Mouse (Mus musculus) neural tube, embryonic 10.5 days (tissue): ENCODE results near the gene Pdcd1lg2.

Source experiments
- DNase-seq: peaks from one replicate; pipeline ENCODE4 v3.0.0-alpha.2; 2017; ENCODE audit warnings: low spot score; ENCODE audit errors: extremely low spot score

Pdcd1lg2 gene

DNA sequence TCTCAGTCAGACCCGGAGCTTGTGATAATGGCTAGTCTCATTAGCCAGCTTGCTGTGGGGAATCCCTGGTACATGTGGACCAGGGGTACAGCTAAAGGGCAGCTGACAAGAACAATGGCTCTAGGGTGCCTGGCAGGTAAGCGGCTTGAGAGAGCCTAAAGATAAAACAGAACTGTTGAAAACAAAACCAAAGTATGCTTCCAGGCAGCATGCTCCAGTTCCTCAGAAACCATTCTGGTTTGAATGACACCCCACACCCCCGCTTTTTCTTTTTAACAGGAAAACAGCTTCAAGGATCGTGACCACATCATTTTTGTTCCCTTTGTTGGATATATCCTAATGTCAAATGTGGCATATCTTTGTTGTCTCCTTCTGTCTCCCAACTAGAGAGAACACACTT, at the start of gene Pdcd1lg2:
Pdcd1lg2 (plus strand) TSS at position 301 of the 400 bp plus-strand sequence.
- DNase-seq: no peak

GRCm38 (mm10) chr19:29361468-29362130, 49.1 kb upstream of the Pdcd1lg2 start:
- peak; percentile 79 for DNase-seq

DNA sequence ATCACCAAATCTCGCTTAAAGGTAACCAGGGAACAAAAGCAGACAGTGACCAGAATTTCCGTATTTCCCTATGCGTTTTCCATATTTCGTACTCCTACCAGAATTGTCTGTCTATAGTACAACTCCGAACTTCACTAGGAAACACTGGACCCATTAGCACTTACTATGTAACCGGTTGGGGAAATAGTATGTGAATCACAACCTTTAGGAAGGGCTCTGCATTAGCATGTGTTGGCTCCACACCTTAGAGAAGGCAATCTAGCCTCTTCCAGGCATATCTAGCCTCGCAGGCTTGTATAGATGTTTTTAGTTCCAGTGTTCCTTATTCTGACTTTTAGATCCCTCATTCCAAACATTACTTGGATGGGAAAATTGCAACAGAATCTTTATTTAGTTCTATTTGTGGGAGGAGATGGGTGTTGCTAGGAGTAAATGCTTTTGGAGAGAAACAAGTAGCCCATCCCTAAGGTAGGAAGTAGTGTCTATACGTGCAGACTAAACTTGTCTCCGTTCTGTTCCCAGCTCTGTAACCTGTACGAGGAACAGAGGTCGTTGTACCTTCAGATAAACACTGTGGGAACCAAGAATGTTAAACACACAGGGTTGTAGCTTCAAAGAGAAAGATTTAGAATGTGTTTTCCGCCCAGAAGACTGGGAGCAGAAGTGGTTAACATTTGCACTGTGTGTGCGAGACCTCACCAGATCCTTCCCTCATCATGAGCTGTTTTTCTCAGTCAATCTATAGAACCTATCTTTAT, 48.4 kb upstream of the Pdcd1lg2 start:
- DNase-seq: no peak

GRCm38 (mm10) chr19:29363557-29363956, 47.2 kb upstream of the Pdcd1lg2 start:
- no peak for DNase-seq

GRCm38 (mm10) chr19:29364076-29364475, 46.6 kb upstream of the Pdcd1lg2 start:
- DNase-seq: no peak

GRCm38 (mm10) chr19:29365105-29365504, 45.6 kb upstream of the Pdcd1lg2 start:
- DNase-seq: no peak

- DNase-seq: no peak
These were observed 44.3 kb upstream of the Pdcd1lg2 start for GRCm38 (mm10) chr19:29366226-29366968.

GRCm38 (mm10) chr19:29366969-29367622, 43.6 kb upstream of the Pdcd1lg2 start, which contains the start of the genes Plgrkt and Cd274:
Plgrkt (minus strand) TSS chr19:29367390.
Cd274 (plus strand) TSS chr19:29367455.
- DNase-seq: peak; percentile 43

- DNase-seq: no peak
These were observed 42.7 kb upstream of the Pdcd1lg2 start for GRCm38 (mm10) chr19:29368041-29368440.

DNA sequence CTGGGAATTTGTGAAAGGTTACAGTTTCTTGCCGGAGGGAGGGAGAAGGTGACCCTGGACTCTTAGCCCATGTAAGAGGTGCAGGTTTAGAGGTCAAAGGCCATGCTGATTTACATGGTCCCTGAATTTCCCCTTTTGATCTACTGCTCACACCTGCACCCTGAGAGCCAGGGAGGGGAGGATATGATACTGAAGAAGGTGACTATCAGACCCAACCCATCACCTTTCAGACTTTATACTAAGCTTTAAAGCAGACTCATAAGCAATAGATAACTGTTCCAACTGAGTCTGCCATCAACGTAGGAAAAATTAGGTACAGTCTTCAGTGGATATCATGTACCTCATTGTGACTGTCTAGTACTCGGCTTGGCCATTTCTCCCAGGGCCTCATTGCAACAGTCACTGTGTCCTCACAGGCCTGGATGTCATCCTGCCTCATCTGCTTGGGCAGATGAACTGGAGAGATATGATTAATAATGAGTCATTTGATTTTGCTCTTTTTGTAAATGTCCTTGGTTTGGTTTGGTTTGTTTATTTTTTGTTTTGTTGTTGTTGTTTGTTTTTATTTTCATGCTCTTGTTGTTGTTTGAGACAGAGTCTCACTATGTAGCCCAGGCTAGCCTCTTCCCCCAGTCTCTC, 41.9 kb upstream of the Pdcd1lg2 start:
- no peak for DNase-seq

GRCm38 (mm10) chr19:29370112-29370511, 40.6 kb upstream of the Pdcd1lg2 start:
- DNase-seq: no peak

DNA sequence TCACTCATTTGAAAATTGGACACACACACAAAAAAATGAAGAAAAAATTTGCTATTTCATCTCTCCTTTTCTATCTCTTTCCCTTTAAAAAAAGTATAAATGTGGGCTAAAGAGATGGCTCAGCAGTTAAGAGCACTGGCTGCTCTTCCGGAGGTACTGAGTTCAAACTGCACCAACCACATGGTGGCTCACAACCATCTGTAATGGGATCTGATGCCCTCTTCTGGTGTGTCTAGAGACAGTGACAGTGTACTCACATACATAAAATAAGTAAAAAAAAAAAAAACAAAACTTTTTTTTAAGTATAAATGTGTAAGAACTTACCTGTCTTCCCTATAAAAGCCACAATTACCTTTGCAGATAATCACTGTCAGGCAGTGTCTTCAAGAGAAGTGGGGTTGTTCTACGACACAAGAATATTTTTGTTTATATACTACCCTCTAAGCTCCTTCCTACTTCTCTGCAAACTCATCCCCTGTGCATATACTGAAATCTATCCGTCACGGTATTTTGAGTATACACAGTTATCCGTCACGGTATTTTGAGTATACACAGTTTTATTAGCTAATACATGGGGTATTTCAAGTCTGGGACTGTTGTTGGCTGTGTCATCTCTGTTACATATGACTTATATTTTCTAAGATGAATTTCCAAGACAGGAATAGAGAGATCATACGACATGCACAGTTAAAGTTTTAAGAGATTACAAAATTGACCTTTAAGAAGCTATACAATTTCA, 40.0 kb upstream of the Pdcd1lg2 start:
- DNase-seq: no peak

DNA sequence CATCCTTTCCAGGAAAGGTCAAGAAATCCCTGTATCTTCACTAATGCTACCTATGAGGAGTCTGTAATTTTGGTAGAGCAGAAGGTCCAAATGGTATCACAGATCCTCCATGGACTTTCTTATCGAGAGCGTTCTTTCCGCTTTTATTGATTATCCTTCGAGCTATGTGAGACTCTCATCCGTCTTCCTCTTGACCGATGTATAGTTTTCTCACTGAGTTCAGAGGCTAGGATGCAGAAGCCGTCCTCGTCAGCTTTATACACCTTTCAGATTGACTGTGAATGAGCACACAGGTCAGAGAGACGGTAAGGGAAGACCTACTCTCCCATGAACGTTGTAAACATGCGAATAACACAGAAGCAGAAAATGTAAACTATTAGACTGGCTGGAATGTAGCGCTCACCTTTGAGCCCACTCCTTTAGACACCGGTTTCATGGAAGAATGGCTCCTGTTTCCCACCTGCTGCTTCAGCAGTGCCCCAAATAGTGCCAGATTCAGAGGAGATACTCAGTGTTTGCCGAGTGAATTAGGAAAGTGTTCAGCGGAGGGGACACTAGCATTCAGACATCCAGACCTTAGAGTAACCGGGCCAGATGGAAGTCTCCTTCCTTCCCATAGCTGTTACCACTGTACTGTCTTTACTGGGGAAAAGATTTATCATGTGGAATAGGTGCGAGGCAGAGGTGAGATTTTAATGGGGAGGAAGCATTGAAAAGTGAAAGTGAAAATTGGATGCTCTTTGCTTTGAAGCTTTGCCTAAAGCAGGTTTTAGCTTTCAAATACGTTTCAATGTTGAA, 39.2 kb upstream of the Pdcd1lg2 start:
- DNase-seq: no peak

DNA sequence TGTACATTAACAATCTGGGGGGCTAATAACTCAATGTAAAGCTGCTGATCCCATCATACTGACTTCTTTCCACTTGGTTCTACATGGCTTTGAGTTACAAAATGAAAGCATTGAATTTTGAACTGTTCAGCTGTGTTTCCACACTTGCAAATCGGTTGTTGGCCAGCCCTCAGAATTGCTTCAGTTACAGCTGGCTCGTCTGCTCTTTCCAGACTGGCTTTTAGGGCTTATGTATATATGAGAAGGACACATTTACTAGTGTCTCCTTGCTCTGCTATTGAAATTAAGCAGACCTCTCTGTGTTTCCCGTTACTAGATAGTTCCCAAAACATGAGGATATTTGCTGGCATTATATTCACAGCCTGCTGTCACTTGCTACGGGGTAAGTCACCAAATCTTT, 38.6 kb upstream of the Pdcd1lg2 start:
- DNase-seq: no peak

GRCm38 (mm10) chr19:29372621-29373020, 38.1 kb upstream of the Pdcd1lg2 start:
- DNase-seq: no peak

DNA sequence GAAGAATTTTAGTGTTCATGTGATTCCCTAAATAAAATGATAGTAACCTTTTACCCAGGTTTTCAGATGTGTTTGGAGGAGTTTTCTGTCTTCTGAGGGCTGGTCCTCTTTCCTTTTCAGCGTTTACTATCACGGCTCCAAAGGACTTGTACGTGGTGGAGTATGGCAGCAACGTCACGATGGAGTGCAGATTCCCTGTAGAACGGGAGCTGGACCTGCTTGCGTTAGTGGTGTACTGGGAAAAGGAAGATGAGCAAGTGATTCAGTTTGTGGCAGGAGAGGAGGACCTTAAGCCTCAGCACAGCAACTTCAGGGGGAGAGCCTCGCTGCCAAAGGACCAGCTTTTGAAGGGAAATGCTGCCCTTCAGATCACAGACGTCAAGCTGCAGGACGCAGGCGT, 37.3 kb upstream of the Pdcd1lg2 start:
- no peak for DNase-seq

- no peak for DNase-seq
These were observed 35.8 kb upstream of the Pdcd1lg2 start for GRCm38 (mm10) chr19:29374947-29375346.

DNA sequence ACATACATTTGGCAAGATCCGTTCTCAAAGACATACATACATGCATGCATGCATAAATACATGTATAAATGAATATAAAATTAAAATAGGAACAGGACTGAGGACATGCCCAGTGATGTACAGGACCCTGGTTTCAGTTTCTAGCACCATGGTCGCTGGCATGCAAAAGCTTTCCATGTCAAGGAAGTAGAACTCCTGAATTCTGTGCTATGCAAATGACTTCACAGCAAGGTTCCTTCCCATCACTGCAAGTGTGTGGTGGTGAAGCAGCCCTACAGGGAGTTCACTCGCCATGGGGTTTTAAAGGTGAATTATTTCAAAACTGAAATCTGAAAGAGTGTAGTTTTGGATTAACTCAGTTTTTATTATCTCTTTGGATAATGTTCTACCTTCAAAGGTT, 34.3 kb upstream of the Pdcd1lg2 start:
- no peak for DNase-seq

DNA sequence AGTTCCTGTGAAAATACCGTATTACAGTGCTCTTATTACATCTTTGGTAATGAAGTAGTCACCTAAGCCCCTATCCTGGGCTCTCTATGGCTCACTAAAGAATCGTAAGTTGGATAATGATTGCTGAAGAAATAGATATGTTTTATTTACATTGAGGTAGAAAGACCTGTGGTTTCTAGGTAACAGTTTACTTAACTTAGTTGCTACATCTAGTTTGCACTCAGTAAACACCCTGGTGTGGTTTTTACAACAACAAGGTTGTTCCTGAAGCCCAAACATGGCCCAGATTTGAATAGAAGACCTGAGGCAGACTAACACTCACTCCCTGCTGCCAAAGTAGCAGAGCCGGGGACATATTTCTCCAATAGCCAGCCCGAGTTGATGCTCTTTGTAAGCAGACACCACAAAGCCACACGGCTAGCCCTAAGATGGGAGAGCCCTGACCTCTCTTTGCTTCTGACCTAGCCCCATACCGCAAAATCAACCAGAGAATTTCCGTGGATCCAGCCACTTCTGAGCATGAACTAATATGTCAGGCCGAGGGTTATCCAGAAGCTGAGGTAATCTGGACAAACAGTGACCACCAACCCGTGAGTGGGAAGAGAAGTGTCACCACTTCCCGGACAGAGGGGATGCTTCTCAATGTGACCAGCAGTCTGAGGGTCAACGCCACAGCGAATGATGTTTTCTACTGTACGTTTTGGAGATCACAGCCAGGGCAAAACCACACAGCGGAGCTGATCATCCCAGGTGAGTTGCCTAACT, 30.7 kb upstream of the Pdcd1lg2 start:
- no peak for DNase-seq
